Mouse (Mus musculus): ENCODE measurements around the gene Cabp2. TPM values are rescaled to one million over a fixed set of nuclear protein-coding genes. Genes with fewer than 3 reads are reported as not detected.

Cabp2 gene
- total RNA-seq, 2 experiments from 2014 or later = 1.2 TPM; not detected in 1

DNA sequence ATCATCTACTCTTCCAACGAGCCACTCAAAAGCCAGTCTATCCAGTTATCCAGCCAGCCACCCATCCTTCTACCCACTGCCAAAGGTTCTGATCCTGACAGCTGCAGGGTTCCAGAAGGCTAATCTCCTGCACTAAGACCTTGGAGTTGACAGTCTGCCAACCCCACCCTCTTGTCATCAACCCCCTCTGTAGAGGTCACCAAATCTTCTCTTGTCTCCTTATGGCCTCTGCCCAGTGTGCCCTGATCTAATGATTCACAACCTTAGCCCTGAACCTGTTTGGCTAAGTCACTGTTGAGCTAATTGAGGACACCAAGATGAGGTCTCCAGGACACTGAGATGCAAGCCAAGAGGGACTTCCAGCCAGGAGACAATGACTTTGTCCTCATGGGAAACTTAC, 1.8 kb upstream of the Cabp2 start:
- no peak for DNase-seq (ENCODE audit: low spot score in 2 of 2)

DNA sequence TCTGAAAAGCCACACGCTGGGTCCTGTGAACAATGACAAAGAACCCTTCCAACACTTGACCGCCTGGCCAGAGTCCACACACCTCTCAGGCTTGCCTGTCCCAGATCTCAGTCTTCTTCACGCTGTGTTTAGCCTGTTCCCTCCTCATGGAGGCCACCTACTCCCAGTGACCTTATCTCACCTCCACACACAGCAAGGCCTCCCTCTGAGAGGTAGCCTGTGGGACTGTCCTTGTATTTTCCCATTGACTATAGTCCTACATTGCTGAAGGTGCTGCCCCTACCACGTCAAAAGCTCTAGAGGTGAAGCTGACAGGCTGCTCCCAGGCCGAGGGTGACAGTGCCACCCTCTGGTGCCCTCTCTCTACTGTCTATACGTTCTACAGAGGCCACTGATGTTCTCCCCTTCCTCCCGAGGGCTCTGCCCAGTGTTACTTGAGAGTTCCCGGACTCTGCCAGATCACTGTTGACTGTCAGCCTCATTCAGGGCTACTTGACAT, 818 bp upstream of the Cabp2 start:
- no peak for DNase-seq (ENCODE audit: low spot score in 2 of 2)

DNA sequence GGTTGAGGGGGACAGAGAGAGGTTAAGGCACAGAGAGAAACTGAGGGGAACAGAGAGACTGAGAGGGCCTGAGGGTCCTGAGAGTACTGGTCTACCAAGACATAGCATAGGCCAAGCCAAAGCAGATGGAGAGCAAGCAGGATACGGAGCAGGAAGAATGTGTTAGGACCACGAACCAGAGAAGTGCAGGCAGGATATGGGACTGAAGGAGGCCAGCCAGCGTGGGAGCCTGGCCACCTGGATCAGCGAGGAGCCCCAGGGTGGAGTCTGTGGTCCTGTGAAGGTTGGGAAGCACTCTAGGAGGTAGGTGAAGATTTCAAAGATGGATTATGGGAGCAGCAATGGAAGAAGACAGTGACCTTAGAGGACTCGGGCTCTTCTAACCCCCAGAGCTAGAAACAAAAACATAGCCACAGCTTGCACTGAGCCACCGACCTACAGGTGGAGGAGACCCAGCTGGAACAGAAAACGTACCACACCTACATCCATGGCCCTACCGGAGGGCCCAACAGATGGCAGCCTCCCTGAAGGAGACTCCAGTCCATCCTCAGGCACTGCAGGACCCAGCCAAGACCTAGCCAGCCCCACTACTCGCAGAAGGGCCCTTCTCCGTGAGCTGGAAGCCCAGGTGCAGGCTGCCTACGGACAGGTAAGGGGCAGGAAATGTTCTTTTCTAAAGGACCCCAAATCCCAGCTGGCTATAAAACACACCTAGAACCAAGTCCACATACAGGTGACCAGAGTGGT, 1.0 kb downstream of the Cabp2 start:
- no peak for DNase-seq (ENCODE audit: low spot score in 2 of 2)

DNA sequence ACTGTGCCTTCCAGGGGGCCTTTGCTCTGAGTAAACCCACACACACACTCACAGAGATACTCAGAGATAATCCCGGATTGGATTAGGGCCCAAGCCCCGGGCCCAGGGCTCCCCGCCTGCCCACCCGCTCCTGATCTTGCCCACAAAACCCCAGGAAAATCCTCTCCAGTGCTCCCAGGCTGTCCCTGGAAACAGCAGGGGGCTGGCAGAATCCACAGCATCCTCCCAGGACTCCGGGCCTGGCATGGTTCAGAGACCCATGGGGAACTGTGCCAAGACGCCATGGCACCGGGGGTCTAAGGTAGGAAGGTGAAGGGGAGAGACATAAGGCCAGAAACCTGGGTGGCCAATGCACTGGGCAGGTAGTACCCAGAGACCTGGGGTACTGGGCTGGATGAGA, 1.9 kb downstream of the Cabp2 start:
- no peak for DNase-seq (ENCODE audit: low spot score in 2 of 2)

DNA sequence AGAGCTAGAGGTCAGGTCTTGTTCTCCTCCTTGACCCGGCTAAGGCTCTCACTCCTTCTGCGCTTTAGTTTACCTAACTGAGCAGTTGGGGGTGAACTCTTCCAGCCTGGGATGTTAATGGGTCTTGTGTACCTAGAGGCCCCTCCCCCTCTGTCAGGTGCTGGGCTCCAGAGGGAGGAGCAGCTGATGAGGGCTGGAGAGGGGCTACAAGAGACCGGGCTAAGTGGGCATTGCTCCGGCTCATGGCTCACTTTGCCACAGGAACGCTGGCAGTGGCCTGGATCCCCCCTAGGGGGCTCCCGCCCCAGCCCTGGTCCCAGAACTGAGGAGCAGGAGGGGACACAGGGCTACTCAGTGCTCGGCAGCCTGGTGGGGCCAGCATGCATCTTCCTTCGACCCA, 2.4 kb downstream of the Cabp2 start:
- DNase-seq (ENCODE audit: low spot score in 2 of 2) = no peak

DNA sequence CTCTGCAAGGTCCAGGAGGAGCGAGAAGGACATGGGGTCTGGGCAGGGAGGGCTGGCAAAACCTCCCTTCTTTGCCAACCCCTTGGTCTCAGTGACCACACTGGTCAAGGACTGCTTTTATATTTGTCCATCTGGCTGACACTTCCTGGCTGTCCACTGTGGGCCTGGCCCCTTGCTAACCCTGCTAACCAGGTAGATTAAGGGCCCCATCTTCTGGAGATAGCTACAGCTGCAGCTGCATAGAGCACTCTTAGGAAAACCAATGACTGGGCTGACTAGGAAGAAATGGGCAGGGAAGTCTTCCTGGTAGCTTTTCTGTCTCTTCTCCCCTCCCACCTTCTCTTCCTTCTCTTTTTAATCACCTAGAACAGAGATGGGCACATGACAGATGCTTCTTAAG, 3.6 kb downstream of the Cabp2 start:
- DNase-seq (ENCODE audit: low spot score in 2 of 2) = no peak

DNA sequence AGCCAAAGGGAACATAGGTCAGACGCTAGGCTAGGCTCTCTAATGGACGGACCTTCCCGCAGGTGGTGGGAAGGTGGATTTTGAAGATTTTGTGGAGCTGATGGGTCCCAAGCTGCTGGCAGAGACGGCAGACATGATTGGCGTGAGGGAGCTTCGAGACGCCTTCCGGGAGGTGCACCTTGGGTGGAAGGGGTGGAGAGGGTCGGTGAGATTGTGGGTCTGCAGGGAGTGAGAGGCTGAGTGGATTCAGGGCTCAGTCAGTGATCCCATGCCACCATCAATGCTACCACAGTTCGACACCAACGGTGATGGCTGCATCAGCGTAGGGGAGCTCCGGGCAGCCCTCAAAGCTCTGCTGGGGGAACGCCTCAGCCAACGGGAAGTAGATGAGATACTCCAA, 4.8 kb downstream of the Cabp2 start:
- no peak for DNase-seq (ENCODE audit: low spot score in 2 of 2)

DNA sequence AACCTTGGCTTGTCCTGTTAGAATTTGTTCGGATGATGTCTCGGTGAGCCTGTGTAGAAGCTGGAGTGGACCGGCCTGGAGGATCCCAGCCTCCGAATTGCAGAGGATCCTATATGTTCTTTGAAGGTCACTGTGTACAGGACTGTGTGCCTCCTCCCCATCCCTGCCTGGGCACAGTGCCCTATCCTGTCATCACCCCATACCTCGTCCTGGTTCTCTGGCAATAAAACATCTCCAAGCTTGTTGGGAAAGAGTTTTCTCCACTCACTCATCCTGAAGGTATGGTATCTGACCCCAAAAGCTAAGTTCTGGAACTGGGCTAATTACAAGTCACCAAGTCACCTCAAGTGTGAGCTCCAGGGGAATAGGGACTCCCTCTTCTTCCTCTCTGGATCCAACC, 5.7 kb downstream of the Cabp2 start:
- no peak for DNase-seq (ENCODE audit: low spot score in 2 of 2)

DNA sequence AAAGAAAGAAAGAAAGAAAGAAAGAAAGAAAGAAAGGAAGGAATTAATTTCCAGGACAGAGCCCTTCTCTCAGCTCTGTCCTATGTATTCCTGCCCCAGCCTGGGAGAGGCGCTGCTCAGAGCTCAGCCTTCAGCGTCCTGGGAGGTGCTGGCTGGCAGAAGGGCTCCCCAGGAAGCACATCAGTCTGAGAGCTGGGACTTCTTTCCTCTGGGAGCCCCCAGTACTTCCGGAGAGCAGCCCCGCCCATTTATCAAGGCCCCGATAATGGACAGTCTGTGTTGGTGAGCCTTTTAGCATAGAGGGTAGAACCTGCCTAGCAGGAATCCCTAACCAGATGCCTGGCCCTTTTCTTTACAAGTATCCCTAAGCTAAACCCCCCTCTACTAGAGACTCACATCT, 6.8 kb downstream of the Cabp2 start:
- no peak for DNase-seq (ENCODE audit: low spot score in 2 of 2)

DNA sequence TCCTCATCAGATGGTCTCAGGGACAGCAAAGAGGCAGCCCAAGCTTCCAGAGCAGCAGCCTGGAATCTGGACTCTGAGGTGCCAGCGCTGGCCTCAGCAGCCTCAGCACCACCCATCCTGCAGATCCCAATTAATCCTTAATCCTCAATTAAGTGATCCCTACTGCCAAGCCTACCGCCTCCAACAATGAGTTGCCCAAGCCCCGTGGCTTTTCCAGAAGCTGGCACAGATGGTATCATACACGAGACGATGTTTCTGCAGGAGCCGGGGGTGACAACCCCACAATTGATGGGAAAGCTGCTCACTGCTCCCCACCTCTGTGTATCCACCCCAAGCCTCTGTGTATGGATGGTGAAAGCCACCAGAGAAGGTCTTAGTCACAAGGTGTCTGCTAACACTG, 7.8 kb downstream of the Cabp2 start:
- no peak for DNase-seq (ENCODE audit: low spot score in 2 of 2)

DNA sequence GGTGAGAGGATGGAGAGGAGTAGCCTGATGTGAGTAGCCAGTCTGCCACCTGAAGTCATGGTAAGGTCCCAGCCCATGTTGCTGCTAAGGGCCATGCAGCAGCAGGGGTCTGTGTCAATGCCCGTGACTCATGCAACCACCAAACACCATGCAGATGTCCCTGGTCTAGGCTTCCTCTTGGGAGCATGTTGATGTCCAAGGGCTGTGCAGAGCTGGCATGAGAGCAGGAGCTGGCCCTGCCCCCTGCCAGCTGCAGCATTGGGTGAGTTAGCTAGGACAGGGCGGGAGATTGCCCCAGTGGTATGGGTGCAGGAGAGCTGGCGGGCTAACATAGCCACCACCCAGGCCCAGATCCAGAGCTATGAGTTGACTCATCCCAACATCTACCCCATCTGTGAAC, 9.1 kb downstream of the Cabp2 start:
- DNase-seq (ENCODE audit: low spot score in 2 of 2) = no peak

DNA sequence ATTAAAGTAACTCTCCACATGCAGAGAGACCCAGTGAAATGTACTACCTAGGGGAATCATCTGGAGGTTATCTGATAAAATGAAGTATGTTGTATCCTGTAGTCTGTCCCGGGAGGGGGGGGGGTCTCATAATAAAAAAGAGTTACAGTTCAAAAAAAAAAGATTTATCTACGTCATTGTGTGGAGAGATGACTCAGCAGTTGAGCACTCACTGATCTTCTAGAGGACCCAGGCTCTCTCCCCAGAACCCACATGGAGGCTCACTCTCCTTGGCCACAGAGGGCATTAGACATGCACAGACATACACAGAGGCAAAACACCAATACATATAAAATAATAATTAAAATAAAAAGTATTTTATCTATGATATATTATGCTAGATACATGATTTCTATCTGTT, 10.0 kb downstream of the Cabp2 start:
- DNase-seq (ENCODE audit: low spot score in 2 of 2) = no peak

DNA sequence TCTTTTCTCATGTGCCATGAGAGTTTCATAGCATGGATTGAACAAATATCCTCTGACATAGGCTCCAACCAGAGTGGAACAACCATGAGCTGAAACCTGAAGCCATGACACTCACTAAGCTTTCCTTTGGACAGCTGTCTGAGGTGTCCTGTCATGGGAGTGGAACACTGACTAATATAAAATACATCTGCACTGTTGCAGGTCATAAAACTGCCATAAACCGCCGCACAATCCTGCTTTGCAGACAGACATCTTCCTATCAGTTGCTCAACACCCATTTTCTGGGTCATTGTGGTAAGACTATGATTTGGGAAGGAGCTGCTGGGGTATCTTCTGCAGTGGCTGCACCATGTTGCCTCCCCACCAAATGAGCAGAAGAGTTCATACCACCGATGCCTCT, 11.4 kb downstream of the Cabp2 start:
- no peak for DNase-seq (ENCODE audit: low spot score in 2 of 2)

DNA sequence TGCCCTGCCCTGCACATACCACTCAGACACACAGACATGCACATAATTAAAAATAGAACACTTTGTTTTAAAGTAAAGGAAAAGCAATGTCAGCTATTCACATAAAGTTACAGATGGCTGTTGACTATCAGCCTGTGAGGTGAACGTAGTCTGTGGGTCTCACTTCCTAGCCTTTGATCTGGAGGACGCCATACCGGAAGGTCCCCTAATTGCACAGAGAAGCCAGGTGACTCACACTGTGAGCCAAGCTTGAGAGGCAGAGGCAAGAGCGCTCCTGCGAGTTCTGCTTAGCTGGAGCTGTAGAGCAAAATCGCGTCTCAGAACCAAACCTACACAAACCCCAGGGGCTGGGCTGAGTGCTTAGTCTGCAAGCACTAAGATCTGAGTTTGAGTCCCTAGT, 12.4 kb downstream of the Cabp2 start:
- DNase-seq (ENCODE audit: low spot score in 2 of 2) = no peak

DNA sequence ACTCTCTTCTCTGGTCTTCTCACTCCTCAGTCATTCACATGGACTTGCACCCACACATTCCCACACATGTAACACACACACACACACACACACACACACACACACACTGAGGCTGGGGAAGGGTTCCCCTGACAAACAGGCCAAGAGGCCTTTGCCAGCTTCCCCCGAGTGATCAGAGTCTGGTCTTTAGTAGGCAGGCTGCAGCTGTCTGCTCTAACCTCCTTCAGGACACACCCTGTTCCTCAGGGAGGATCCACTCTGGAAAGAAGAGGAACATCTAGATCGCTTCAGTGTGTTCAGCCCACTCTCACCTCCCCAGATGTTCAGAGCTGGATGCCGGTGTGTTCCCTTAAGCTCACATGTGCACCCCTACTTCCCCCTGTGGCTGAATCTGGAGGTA, 13.0 kb downstream of the Cabp2 start:
- no peak for DNase-seq (ENCODE audit: low spot score in 2 of 2)

DNA sequence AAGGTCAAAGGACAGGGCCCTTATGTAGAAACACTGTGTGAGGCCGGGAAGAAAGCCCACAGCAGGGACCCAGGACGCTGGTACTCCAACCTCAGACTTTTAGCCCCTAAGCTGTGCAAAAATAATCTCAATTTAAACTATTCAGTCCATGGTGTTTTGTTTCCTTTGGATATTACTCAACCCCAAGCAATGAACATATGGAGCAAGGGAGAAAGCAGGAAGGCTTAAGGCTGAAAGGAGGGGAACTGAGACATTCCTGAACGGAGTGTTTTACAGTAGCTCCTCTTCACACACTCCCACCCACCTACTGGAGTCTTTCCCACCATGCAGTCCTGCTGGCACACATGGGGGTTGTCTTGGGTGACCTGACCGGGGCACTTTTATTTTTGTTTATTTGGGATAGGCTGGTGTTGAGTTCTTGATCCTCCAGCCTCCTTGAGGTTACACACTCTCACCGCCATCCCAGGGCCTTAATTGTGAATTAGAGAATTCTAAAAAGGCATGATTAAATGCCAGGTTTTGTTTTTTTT, 13.5 kb downstream of the Cabp2 start:
- DNase-seq (ENCODE audit: low spot score in 2 of 2) = no peak

DNA sequence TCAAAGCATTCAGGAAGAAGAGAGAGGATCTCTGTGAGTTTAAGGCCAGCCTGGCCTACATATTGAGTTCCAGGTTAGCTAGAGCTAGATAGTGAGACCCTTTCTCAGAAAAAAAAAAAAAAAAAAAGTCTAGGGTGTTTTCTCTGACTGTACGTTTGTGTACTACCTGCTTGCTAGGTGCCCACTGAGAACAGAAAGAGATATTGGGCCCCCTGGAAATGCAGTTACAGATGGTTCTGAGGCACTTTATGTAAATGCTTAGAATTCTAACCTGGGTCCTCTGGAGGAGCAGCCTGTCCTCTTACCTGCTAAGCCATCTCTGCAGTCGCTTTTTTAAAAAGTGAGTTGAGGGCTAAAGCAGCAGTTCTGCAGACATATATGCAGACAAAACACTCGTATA, 14.4 kb downstream of the Cabp2 start:
- DNase-seq (ENCODE audit: low spot score in 2 of 2) = no peak

DNA sequence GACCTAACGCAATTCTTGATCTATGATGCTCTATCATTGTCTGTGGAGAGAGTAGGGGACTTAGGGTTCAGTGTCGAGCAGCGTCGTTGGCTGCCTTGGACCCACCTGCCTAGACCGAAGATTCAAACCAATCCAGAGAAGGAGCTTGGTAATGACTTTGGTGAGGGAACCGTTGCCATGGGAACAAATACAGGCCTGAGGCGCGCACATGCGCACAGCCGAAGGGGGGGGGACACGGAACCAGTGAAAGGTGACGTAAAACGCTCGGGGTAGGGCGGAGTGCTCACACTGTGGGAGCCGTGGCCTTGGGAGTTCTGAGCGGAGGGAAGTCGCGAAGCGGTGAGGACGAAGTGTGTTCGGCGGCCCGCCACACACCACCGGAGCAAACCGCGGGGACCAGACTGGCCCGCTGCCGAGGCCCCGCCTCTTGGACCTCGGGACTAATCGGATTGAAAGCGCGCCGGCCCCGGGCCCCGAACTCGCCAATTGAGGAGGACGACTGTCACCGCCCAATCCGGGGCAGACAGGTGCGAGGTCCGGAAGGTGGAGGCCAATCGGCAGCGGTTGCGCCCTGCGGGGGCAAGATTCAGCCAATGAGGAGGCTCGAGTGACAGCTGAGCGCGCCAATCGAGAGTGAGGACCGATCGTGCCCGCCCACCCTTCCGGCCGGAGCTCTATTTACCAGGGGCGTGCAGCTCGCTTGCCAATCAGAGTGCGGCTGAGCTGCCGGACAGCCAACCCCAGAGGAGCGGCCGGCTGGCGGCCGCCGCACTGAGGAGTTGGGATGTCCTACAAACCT, 15.5 kb downstream of the Cabp2 start, which contains the start of gene Cdk2ap2:
TSS of gene Cdk2ap2 (plus strand) at position 541 of the 799 bp plus-strand sequence.
- peak; percentile 98 to 99 for DNase-seq (ENCODE audit: low spot score in 2 of 2)

DNA sequence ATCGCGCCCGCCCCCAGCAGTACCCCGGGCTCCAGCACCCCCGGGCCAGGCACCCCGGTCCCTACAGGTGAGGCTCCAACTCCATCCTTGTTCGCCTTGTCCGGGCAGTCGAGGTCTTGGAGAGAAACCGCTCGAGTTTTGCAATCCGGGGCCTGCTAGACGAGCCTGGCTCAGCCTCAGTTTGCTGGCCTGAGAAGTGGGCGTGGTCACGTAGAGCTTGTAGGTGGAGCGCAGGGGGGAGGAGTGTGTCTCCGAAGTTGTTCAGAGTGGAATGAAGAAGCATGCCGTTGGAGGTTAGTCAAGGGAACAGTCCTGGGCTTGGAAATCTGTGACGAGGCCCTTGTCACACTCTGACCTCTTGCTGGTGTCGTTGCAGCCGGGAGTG, 16.1 kb downstream of the Cabp2 start:
- no peak for DNase-seq (ENCODE audit: low spot score in 2 of 2)

DNA sequence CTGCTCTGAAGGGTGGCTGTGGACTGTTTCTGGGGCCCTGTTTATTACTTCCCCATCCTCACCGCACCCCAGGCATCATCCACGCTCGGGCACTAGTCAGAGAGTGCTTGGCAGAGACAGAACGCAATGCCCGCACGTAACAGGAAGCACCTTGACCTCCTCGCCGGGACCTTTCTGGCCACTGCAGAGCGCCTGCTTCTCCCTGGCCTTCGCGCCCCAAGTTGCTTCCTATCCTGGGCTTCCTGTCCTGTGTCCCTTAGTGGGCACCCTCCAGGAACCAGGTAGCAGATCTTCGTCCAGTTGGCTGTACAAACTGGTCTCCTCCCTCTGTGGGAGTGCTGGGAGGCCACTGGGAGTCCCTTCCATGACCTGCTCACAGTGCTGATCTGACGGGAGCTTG, 17.0 kb downstream of the Cabp2 start:
- DNase-seq (ENCODE audit: low spot score in 2 of 2) = no peak

DNA sequence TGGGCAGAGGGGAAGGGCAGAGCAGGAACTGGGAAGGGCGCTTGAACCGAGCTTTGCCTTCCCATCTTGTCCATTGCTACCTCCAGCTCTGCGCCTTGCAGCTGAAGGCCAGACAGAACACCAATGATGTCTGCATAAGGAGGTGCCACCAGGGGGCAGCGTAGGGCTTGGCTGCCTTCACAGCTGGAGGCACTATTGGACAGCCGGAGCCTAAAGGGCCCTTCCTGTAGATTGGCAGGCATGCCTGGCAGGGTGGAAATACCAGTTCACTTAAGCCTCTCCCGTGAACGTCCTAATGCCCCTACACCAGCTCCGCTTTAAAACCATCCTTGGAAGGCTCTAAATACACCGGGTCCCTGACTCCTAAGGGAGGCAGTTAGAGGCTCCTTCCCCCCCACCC, 17.7 kb downstream of the Cabp2 start:
- DNase-seq (ENCODE audit: low spot score in 2 of 2) = peak; percentile 75 to 89
